Mouse (Mus musculus): ENCODE measurements around the gene Tmem212.

Tmem212 gene

GRCm38 (mm10) chr3:27932391-27932790, 36.2 kb upstream of the Tmem212 start:
- Histone ChIP-seq H3K36me3 (ENCODE audit: insufficient read depth, low read length) (no peaks in the 10 kb centered on the region), H3K4me3 (replicated peaks; ENCODE audit: low read length) (no peak overlapping the region), H3K4me1 (replicated peaks; ENCODE audit: low read depth, low read length) (peaks cover 27% of the 10 kb centered on the region), H3K9me3 (ENCODE audit: low read length) (no peaks in the 10 kb centered on the region), H3K27me3 (ENCODE audit: insufficient read depth, low read length) (no peaks in the 10 kb centered on the region)
- TF ChIP-seq POU5F1 (IDR thresholded peaks at IDR 0.05; ENCODE audit: borderline replicate concordance, low read length) (no peak), NANOG (IDR thresholded peaks at IDR 0.05; ENCODE audit: borderline replicate concordance, low read length) (no peak), CTCF (conservative IDR thresholded peaks at IDR 0.05; ENCODE audit: low read length) (no peak)

- Histone ChIP-seq H3K9me3 (ENCODE audit: low read length) (no peaks in the 10 kb centered on the region), H3K4me3 (replicated peaks; ENCODE audit: low read length) (no peak overlapping the region), H3K27me3 (ENCODE audit: insufficient read depth, low read length) (no peaks in the 10 kb centered on the region), H3K4me1 (replicated peaks; ENCODE audit: low read depth, low read length) (peaks cover 6% of the 10 kb centered on the region), H3K36me3 (ENCODE audit: insufficient read depth, low read length) (no peaks in the 10 kb centered on the region)
- TF ChIP-seq NANOG (IDR thresholded peaks at IDR 0.05; ENCODE audit: borderline replicate concordance, low read length), result no peak
- TF ChIP-seq CTCF (conservative IDR thresholded peaks at IDR 0.05; ENCODE audit: low read length), result no peak
- TF ChIP-seq POU5F1 (IDR thresholded peaks at IDR 0.05; ENCODE audit: borderline replicate concordance, low read length), result no peak
These were observed 33.1 kb upstream of the Tmem212 start for GRCm38 (mm10) chr3:27929219-27929618.

DNA sequence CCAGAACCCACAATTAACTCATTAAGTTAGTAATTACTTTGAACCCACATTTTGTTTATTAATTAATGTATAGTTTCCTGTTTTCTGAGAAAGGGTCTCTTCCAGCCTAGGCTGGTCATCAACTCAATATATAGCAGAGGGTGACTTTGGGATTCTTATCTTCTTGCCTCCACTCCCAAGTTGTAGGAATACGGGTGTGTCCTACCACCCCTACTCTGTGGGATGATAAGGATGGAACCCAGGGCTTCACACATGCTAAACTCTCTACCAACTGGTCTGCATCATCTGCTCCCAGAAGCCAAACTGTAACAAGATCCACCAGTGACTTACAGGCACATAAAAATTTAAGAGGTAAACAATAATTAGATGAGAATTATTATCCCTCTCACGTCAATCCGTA, 27.9 kb upstream of the Tmem212 start:
- TF ChIP-seq NANOG (IDR thresholded peaks at IDR 0.05; ENCODE audit: borderline replicate concordance, low read length) (no peak), POU5F1 (IDR thresholded peaks at IDR 0.05; ENCODE audit: borderline replicate concordance, low read length) (no peak)
- no peaks in the 10 kb centered on the region for H3K4me1 ChIP-seq (replicated peaks; ENCODE audit: low read depth, low read length)
- H3K4me3 ChIP-seq (replicated peaks; ENCODE audit: low read length), result no peak overlapping the region
- H3K9me3 ChIP-seq (ENCODE audit: low read length), result peaks cover 21% of the 10 kb centered on the region
- no peaks in the 10 kb centered on the region for H3K36me3 ChIP-seq (ENCODE audit: insufficient read depth, low read length)
- H3K27me3 ChIP-seq (ENCODE audit: insufficient read depth, low read length), result no peaks in the 10 kb centered on the region

- H3K4me1 ChIP-seq (replicated peaks; ENCODE audit: low read depth, low read length), result no peaks in the 10 kb centered on the region
- TF ChIP-seq POU5F1 (IDR thresholded peaks at IDR 0.05; ENCODE audit: borderline replicate concordance, low read length) (no peak), NANOG (IDR thresholded peaks at IDR 0.05; ENCODE audit: borderline replicate concordance, low read length) (no peak), CTCF (conservative IDR thresholded peaks at IDR 0.05; ENCODE audit: low read length) (no peak)
- no peak overlapping the region for H3K4me3 ChIP-seq (replicated peaks; ENCODE audit: low read length)
- no peaks in the 10 kb centered on the region for H3K36me3 ChIP-seq (ENCODE audit: insufficient read depth, low read length)
- H3K9me3 ChIP-seq (ENCODE audit: low read length), result peaks cover 36% of the 10 kb centered on the region
- no peaks in the 10 kb centered on the region for H3K27me3 ChIP-seq (ENCODE audit: insufficient read depth, low read length)
These were observed 25.3 kb upstream of the Tmem212 start for GRCm38 (mm10) chr3:27921268-27922020.

DNA sequence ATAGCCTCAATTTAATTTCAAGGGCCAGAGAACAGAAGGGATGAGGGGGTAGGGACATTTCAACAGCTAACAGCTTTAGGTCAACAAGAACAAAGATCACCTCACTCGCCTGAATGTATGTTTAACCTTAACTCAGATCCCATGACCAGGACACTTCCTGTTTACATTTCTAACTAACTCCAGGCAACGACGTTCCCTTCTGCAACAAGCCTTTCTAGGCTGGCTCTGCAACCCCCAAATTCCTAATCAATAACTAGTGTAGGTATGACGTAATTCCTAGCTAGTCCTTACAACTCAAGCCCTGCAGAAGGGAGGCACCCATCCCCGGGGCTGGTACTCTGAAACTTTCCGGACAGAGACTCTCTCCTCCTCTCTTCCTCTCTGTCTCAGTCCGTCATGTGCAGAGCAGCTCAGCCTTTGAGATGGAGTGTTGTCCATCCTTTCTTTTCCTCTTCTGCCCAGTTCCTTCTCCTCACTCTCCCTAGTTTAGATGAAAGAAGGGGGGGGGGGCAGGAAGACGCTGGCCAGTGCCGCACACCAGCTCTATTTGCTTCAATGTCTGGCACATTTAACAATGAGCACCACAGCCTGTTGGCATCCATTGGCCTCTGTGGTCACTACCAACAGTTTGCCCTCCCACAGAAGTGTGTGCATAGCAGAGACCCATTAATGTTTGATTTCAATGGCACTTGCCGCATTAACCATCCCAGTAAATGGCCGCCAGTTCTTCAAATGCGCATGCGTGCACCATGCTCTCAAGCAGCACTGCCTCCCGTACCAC, 22.7 kb upstream of the Tmem212 start:
- Histone ChIP-seq H3K27me3 (ENCODE audit: insufficient read depth, low read length) (no peaks in the 10 kb centered on the region), H3K9me3 (ENCODE audit: low read length) (peaks cover 36% of the 10 kb centered on the region), H3K36me3 (ENCODE audit: insufficient read depth, low read length) (no peaks in the 10 kb centered on the region), H3K4me1 (replicated peaks; ENCODE audit: low read depth, low read length) (no peaks in the 10 kb centered on the region), H3K4me3 (replicated peaks; ENCODE audit: low read length) (no peak overlapping the region)
- TF ChIP-seq CTCF (conservative IDR thresholded peaks at IDR 0.05; ENCODE audit: low read length), result no peak
- TF ChIP-seq POU5F1 (IDR thresholded peaks at IDR 0.05; ENCODE audit: borderline replicate concordance, low read length), result peak; percentile 48; the same call in 1 of the 2 replicates
- no peak for TF ChIP-seq NANOG (IDR thresholded peaks at IDR 0.05; ENCODE audit: borderline replicate concordance, low read length)

- TF ChIP-seq CTCF (conservative IDR thresholded peaks at IDR 0.05; ENCODE audit: low read length) (no peak), POU5F1 (IDR thresholded peaks at IDR 0.05; ENCODE audit: borderline replicate concordance, low read length) (no peak), NANOG (IDR thresholded peaks at IDR 0.05; ENCODE audit: borderline replicate concordance, low read length) (no peak)
- no peaks in the 10 kb centered on the region for H3K4me1 ChIP-seq (replicated peaks; ENCODE audit: low read depth, low read length)
- H3K9me3 ChIP-seq (ENCODE audit: low read length), result peaks cover 7% of the 10 kb centered on the region; the same call in 1 of the 2 replicates
- H3K36me3 ChIP-seq (ENCODE audit: insufficient read depth, low read length), result no peaks in the 10 kb centered on the region
- H3K27me3 ChIP-seq (ENCODE audit: insufficient read depth, low read length), result no peaks in the 10 kb centered on the region
- no peak overlapping the region for H3K4me3 ChIP-seq (replicated peaks; ENCODE audit: low read length)
These were observed 12.8 kb upstream of the Tmem212 start for GRCm38 (mm10) chr3:27909016-27909415.

GRCm38 (mm10) chr3:27908316-27908715, 12.1 kb upstream of the Tmem212 start:
- H3K27me3 ChIP-seq (ENCODE audit: insufficient read depth, low read length), result 0 out of 2 replicates have a peak, but pooled peaks cover 2% of the 10 kb centered on the region
- no peak for TF ChIP-seq NANOG (IDR thresholded peaks at IDR 0.05; ENCODE audit: borderline replicate concordance, low read length)
- TF ChIP-seq POU5F1 (IDR thresholded peaks at IDR 0.05; ENCODE audit: borderline replicate concordance, low read length), result no peak
- TF ChIP-seq CTCF (conservative IDR thresholded peaks at IDR 0.05; ENCODE audit: low read length), result no peak
- H3K36me3 ChIP-seq (ENCODE audit: insufficient read depth, low read length), result no peaks in the 10 kb centered on the region
- H3K9me3 ChIP-seq (ENCODE audit: low read length), result peaks cover 7% of the 10 kb centered on the region; the same call in 1 of the 2 replicates
- H3K4me3 ChIP-seq (replicated peaks; ENCODE audit: low read length), result no peak overlapping the region
- H3K4me1 ChIP-seq (replicated peaks; ENCODE audit: low read depth, low read length), result no peaks in the 10 kb centered on the region

- Histone ChIP-seq H3K9me3 (ENCODE audit: low read length) (peaks cover 7% of the 10 kb centered on the region; the same call in 1 of the 2 replicates), H3K27me3 (ENCODE audit: insufficient read depth, low read length) (0 out of 2 replicates have a peak, but pooled peaks cover 8% of the 10 kb centered on the region), H3K4me3 (replicated peaks; ENCODE audit: low read length) (no peak overlapping the region), H3K36me3 (ENCODE audit: insufficient read depth, low read length) (no peaks in the 10 kb centered on the region), H3K4me1 (replicated peaks; ENCODE audit: low read depth, low read length) (no peaks in the 10 kb centered on the region)
- TF ChIP-seq POU5F1 (IDR thresholded peaks at IDR 0.05; ENCODE audit: borderline replicate concordance, low read length), result no peak
- no peak for TF ChIP-seq CTCF (conservative IDR thresholded peaks at IDR 0.05; ENCODE audit: low read length)
- TF ChIP-seq NANOG (IDR thresholded peaks at IDR 0.05; ENCODE audit: borderline replicate concordance, low read length), result no peak
These were observed 11.1 kb upstream of the Tmem212 start for GRCm38 (mm10) chr3:27907301-27907700.

Measured in E14TG2a.4 (cell line).